ENCODE assay signal across 10 mouse cellular contexts in the genomic region with DNA sequence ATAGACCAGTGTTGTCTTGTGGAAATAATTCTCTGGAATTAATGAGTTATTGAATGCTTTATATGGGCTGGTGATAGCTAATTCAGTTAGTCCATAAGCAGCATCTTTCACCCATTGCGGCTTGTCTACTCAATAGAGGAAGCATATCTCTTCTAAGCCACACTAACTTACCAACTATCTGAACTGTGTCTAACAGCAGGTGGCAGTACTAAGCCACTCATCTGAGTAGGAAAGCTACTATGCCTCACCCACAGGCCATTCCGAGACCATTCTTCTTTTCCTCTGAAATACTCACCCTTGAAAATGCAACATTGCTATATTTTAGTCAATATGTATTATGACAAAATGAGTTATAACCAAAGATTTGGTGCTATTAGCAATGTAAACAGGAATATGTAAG. TPM values are rescaled to one million over a fixed set of nuclear protein-coding genes. Genes with fewer than 3 reads are reported as not detected.
A peak's percentile ranks its signal among the peaks of the same experiment; 100 is the strongest.
DNase-seq lines count a peak whose midpoint lies in the region; ATAC-seq and TF ChIP-seq lines count a peak whose summit lies in the region.
"Had no signal": no experiment of that assay in that cellular context is flagged by ENCODE, and none has a peak within 500 bp of the region (broad histone marks: within the 10 kb centered on the region; RNA-seq: fewer than 3 reads in every experiment).

No protein-coding gene starts in this region.

- no peaks in the 10 kb centered on the region for H3K36me3 ChIP-seq in forebrain, embryonic 13.5 days (ENCODE audit: poor library complexity, severe bottlenecking)
- no peaks in the 10 kb centered on the region for H3K36me3 ChIP-seq in forebrain, embryonic 12.5 days (replicated peaks)
- no peaks in the 10 kb centered on the region for H3K36me3 ChIP-seq in lung, postnatal 0 days (ENCODE audit: insufficient read depth, low read length)

- H3K4me2 ChIP-seq in forebrain, embryonic 13.5 days = no peak overlapping the region
- H3K4me2 ChIP-seq in forebrain, embryonic 12.5 days = no peak overlapping the region
- H3K4me2 ChIP-seq in lung, postnatal 0 days (replicated peaks; ENCODE audit: low read depth, low read length) = no peak overlapping the region

- H3K27me3 ChIP-seq in forebrain, embryonic 13.5 days = no peaks in the 10 kb centered on the region
- H3K27me3 ChIP-seq in forebrain, embryonic 12.5 days = no peaks in the 10 kb centered on the region
- no peaks in the 10 kb centered on the region for H3K27me3 ChIP-seq in lung, postnatal 0 days (replicated peaks; ENCODE audit: insufficient read depth, low read length)

- no peak for TF ChIP-seq EP300 in lung, postnatal 0 days (IDR thresholded peaks at IDR 0.05)

- TF ChIP-seq CTCF in lung, postnatal 0 days (IDR thresholded peaks at IDR 0.05) = peak; percentile 55

- intact Hi-C loops in left cerebral cortex, postnatal 25 days (cut with DNase I) = loop anchor here (2.0 kb wide), 1 partner anchor 123 kb away; no protein-coding TSS in a partner anchor

- H3K9me3 ChIP-seq in forebrain, embryonic 13.5 days (replicated peaks) = no peaks in the 10 kb centered on the region
- no peaks in the 10 kb centered on the region for H3K9me3 ChIP-seq in forebrain, embryonic 12.5 days
- no peaks in the 10 kb centered on the region for H3K9me3 ChIP-seq in lung, postnatal 0 days (ENCODE audit: low read length)

- peak; percentile 6 for DNase-seq in lung, postnatal 0 days (ENCODE audit: low spot score)
- DNase-seq in lung, postnatal 4 days = no peak
- DNase-seq in left cerebral cortex, postnatal 25 days (ENCODE audit: low spot score in 2 of 2) = peak; percentile 5 to 60
- DNase-seq in thymus, postnatal 25 days = no peak

- no peak overlapping the region for H3K9ac ChIP-seq in forebrain, embryonic 13.5 days
- no peak overlapping the region for H3K9ac ChIP-seq in forebrain, embryonic 12.5 days
- no peak overlapping the region for H3K9ac ChIP-seq in lung, postnatal 0 days (replicated peaks; ENCODE audit: low read depth)

- WGBS in forebrain, embryonic 13.5 days = 65% methylated on average over 2 of the region's 2 CpGs
- WGBS in forebrain, embryonic 12.5 days = 69% methylated on average over 2 of the region's 2 CpGs
- WGBS in lung, postnatal 0 days = 55% methylated on average over 2 of the region's 2 CpGs

- H3K4me1 ChIP-seq in forebrain, embryonic 13.5 days = no peaks in the 10 kb centered on the region
- H3K4me1 ChIP-seq in forebrain, embryonic 12.5 days = no peaks in the 10 kb centered on the region
- H3K4me1 ChIP-seq in lung, postnatal 0 days (ENCODE audit: insufficient read depth, low read depth, low read length) = no peaks in the 10 kb centered on the region

- 0 out of 2 replicates have a peak, but pooled peaks have one; percentile 53 for ATAC-seq in forebrain, embryonic 13.5 days
- ATAC-seq in forebrain, embryonic 12.5 days (ENCODE audit: low FRiP score) = no peak
- ATAC-seq in lung, postnatal 0 days = no peak
- ATAC-seq in common myeloid progenitor, adult 5-6 weeks (replicated peaks; ENCODE audit: low read depth, poor library complexity, severe bottlenecking) = peak; percentile 89; the same call in 1 of the 2 replicates
- no peak for ATAC-seq in monocyte, adult 5-6 weeks (replicated peaks; ENCODE audit: insufficient number of reproducible peaks, low FRiP score, low TSS enrichment, poor library complexity, severe bottlenecking)

- no peak overlapping the region for H3K27ac ChIP-seq in forebrain, embryonic 13.5 days
- H3K27ac ChIP-seq in forebrain, embryonic 12.5 days = no peak overlapping the region
- H3K27ac ChIP-seq in lung, postnatal 0 days (ENCODE audit: low read length) = no peak overlapping the region
- H3K27ac ChIP-seq: macrophage had no signal

- H3K4me3 ChIP-seq in forebrain, embryonic 13.5 days = no peak overlapping the region
- H3K4me3 ChIP-seq in forebrain, embryonic 12.5 days (replicated peaks) = no peak overlapping the region
- H3K4me3 ChIP-seq in lung, postnatal 0 days (ENCODE audit: low read depth, low read length) = no peak overlapping the region

RNA-seq across cellular contexts. Expression of a gene that starts 27.2 kb away (rescaled TPM):
- polyA plus RNA-seq in forebrain, embryonic 13.5 days (2015; fragmentation: Nextera tagmentation; extraction: Ambion mirVana) = 5.8 and 6.3 TPM in 2 replicates
- 5.0 and 5.3 TPM in 2 replicates for polyA plus RNA-seq in forebrain, embryonic 12.5 days (2016; fragmentation: Nextera tagmentation; extraction: Ambion mirVana)
- 0.02 and 0.04 TPM in 2 replicates for polyA plus RNA-seq in lung, postnatal 0 days (2015; fragmentation: Nextera tagmentation; extraction: Ambion mirVana)
- total RNA-seq in common myeloid progenitor, adult 5-6 weeks (2017) = not detected in 2 replicates
- 10 to 100 TPM; 15.2 to 19.8 TPM for total RNA-seq in left cerebral cortex, postnatal 25 days (2021)
- not detected in 3 replicates for total RNA-seq in monocyte, adult 5-6 weeks (2017)
- polyA plus RNA-seq: macrophage had no signal

RNA-seq across cellular contexts. Expression of a gene that starts 31.4 kb away (rescaled TPM):
- not detected in 2 replicates for polyA plus RNA-seq in forebrain, embryonic 13.5 days (2015; fragmentation: Nextera tagmentation; extraction: Ambion mirVana)
- not detected in 2 replicates for polyA plus RNA-seq in forebrain, embryonic 12.5 days (2016; fragmentation: Nextera tagmentation; extraction: Ambion mirVana)
- not detected in 2 replicates for polyA plus RNA-seq in lung, postnatal 0 days (2015; fragmentation: Nextera tagmentation; extraction: Ambion mirVana)
- total RNA-seq in common myeloid progenitor, adult 5-6 weeks (2017) = not detected in 2 replicates
- total RNA-seq in left cerebral cortex, postnatal 25 days (2021) = not detected
- total RNA-seq in monocyte, adult 5-6 weeks (2017) = not detected in 3 replicates
- polyA plus RNA-seq: heart, embryonic 16.5 days; macrophage had no signal

Comparison
In these comparisons a context has a peak if more than half of its experiments do, and no peak if none do; other contexts are left out.
1. ATAC-seq: peak in forebrain, embryonic 13.5 days (single experiment) and common myeloid progenitor, adult 5-6 weeks (single experiment); none in forebrain, embryonic 12.5 days (single experiment), lung, postnatal 0 days (single experiment) and monocyte, adult 5-6 weeks (single experiment).
2. DNase-seq: peak in lung, postnatal 0 days (single experiment) and left cerebral cortex, postnatal 25 days (2 of 2); none in lung, postnatal 4 days (0 of 2) and thymus, postnatal 25 days (single experiment).
3. RNA of a gene that starts 27.2 kb away (total RNA-seq): 15.2 to 19.8 TPM in left cerebral cortex, postnatal 25 days; not detected in common myeloid progenitor, adult 5-6 weeks and not detected in monocyte, adult 5-6 weeks; every median in the first group is over 10 times any median in the second.